Mouse (Mus musculus): Measurements from ENCODE around the gene Zc3h14.

GRCm38 (mm10) chr12:98820781-98821180 is 74.0 kb downstream of the Zc3h14 start:
- TF ChIP-seq GATA1 (IDR thresholded peaks at IDR 0.05; ENCODE audit: borderline replicate concordance, low read length): no peak
- TF ChIP-seq FLI1 (IDR thresholded peaks at IDR 0.05; ENCODE audit: low read length): no peak

All from megakaryocyte, embryonic 14.5 days (primary cell).